Mouse (Mus musculus): Measurements from ENCODE around the gene Dnajc5g. TPM values are rescaled to one million over a fixed set of nuclear protein-coding genes. Genes with fewer than 3 reads are reported as not detected.

Dnajc5g gene
- total RNA-seq (2014; rRNA removed) (not detected in 2 replicates), polyA plus RNA-seq (2012; rRNA removed) (not detected in 2 replicates)

- H3K36me3 ChIP-seq (ENCODE audit: control insufficient read depth, insufficient read depth, low read length), result no peaks in the 10 kb centered on the region
- no peak within 1 kb of the TSS for H3K4me3 ChIP-seq (ENCODE audit: insufficient read depth, low read depth, low read length)
- no peaks in the 10 kb centered on the region for H3K27me3 ChIP-seq (ENCODE audit: control insufficient read depth, insufficient read depth, low read length)
- no peaks in the 10 kb centered on the region for H3K79me2 ChIP-seq (ENCODE audit: control insufficient read depth, insufficient read depth, low read length)
- no peak within 1 kb of the TSS for H3K27ac ChIP-seq (replicated peaks; ENCODE audit: insufficient read depth, low read depth, low read length)
- TF ChIP-seq POLR2A (IDR thresholded peaks at IDR 0.05; ENCODE audit: extremely low read depth, insufficient read depth, low read length) (no peak), CTCF (IDR thresholded peaks at IDR 0.05; ENCODE audit: low read depth, low read length) (no peak)
- no peak within 1 kb of the TSS for H3K9ac ChIP-seq (ENCODE audit: low read depth, low read length)
- DNase-seq (ENCODE audit: extremely low read depth, low read depth, low spot score), result no peak
- 83% methylated on average over 9 of the region's 9 CpGs for WGBS
- H3K4me1 ChIP-seq (ENCODE audit: control insufficient read depth, insufficient read depth, low read length), result no peaks in the 10 kb centered on the region
Observed at GRCm38 (mm10) chr5:31105814-31106335, at the start of gene Dnajc5g. TSS of gene Dnajc5g (plus strand) at chr5:31106285.

- Histone ChIP-seq H3K4me3 (ENCODE audit: insufficient read depth, low read depth, low read length) (no peak overlapping the region), H3K36me3 (ENCODE audit: control insufficient read depth, insufficient read depth, low read length) (peaks cover 29% of the 10 kb centered on the region), H3K4me1 (ENCODE audit: control insufficient read depth, insufficient read depth, low read length) (no peaks in the 10 kb centered on the region), H3K27ac (replicated peaks; ENCODE audit: insufficient read depth, low read depth, low read length) (no peak overlapping the region), H3K27me3 (ENCODE audit: control insufficient read depth, insufficient read depth, low read length) (no peaks in the 10 kb centered on the region), H3K9ac (ENCODE audit: low read depth, low read length) (no peak overlapping the region), H3K79me2 (ENCODE audit: control insufficient read depth, insufficient read depth, low read length) (no peaks in the 10 kb centered on the region)
- DNase-seq (ENCODE audit: extremely low read depth, low read depth, low spot score), result no peak
- WGBS, result 98% methylated on average over 3 of the region's 3 CpGs
- TF ChIP-seq POLR2A (IDR thresholded peaks at IDR 0.05; ENCODE audit: extremely low read depth, insufficient read depth, low read length), result no peak
Observed at GRCm38 (mm10) chr5:31069810-31070209, 36.3 kb upstream of the Dnajc5g start.

GRCm38 (mm10) chr5:31071059-31071458 is 35.0 kb upstream of the Dnajc5g start:
- TF ChIP-seq CTCF (IDR thresholded peaks at IDR 0.05; ENCODE audit: low read depth, low read length) (no peak), POLR2A (IDR thresholded peaks at IDR 0.05; ENCODE audit: extremely low read depth, insufficient read depth, low read length) (no peak)
- Histone ChIP-seq H3K27ac (replicated peaks; ENCODE audit: insufficient read depth, low read depth, low read length) (no peak overlapping the region), H3K36me3 (ENCODE audit: control insufficient read depth, insufficient read depth, low read length) (peaks cover 30% of the 10 kb centered on the region), H3K4me1 (ENCODE audit: control insufficient read depth, insufficient read depth, low read length) (no peaks in the 10 kb centered on the region), H3K9ac (ENCODE audit: low read depth, low read length) (no peak overlapping the region), H3K79me2 (ENCODE audit: control insufficient read depth, insufficient read depth, low read length) (no peaks in the 10 kb centered on the region), H3K4me3 (ENCODE audit: insufficient read depth, low read depth, low read length) (no peak overlapping the region), H3K27me3 (ENCODE audit: control insufficient read depth, insufficient read depth, low read length) (no peaks in the 10 kb centered on the region)
- WGBS, result 76% methylated on average over 2 of the region's 2 CpGs
- DNase-seq (ENCODE audit: extremely low read depth, low read depth, low spot score), result no peak

- Histone ChIP-seq H3K27ac (replicated peaks; ENCODE audit: insufficient read depth, low read depth, low read length) (no peak overlapping the region), H3K36me3 (ENCODE audit: control insufficient read depth, insufficient read depth, low read length) (peaks cover 29% of the 10 kb centered on the region), H3K79me2 (ENCODE audit: control insufficient read depth, insufficient read depth, low read length) (no peaks in the 10 kb centered on the region), H3K9ac (ENCODE audit: low read depth, low read length) (no peak overlapping the region), H3K4me3 (ENCODE audit: insufficient read depth, low read depth, low read length) (no peak overlapping the region), H3K4me1 (ENCODE audit: control insufficient read depth, insufficient read depth, low read length) (no peaks in the 10 kb centered on the region), H3K27me3 (ENCODE audit: control insufficient read depth, insufficient read depth, low read length) (no peaks in the 10 kb centered on the region)
- TF ChIP-seq POLR2A (IDR thresholded peaks at IDR 0.05; ENCODE audit: extremely low read depth, insufficient read depth, low read length) (no peak), CTCF (IDR thresholded peaks at IDR 0.05; ENCODE audit: low read depth, low read length) (no peak)
- 96% methylated on average over 11 of the region's 11 CpGs for WGBS
- DNase-seq (ENCODE audit: extremely low read depth, low read depth, low spot score), result no peak
Observed at GRCm38 (mm10) chr5:31071821-31072220, 34.3 kb upstream of the Dnajc5g start.

- no peak overlapping the region for H3K27ac ChIP-seq (replicated peaks; ENCODE audit: insufficient read depth, low read depth, low read length)
Observed at GRCm38 (mm10) chr5:31073176-31073575, 32.9 kb upstream of the Dnajc5g start.

GRCm38 (mm10) chr5:31076346-31076745 is 29.7 kb upstream of the Dnajc5g start:
- 87% methylated on average over 13 of the region's 13 CpGs for WGBS
- H3K4me3 ChIP-seq (ENCODE audit: insufficient read depth, low read depth, low read length), result no peak overlapping the region
- no peaks in the 10 kb centered on the region for H3K79me2 ChIP-seq (ENCODE audit: control insufficient read depth, insufficient read depth, low read length)
- no peak for DNase-seq (ENCODE audit: extremely low read depth, low read depth, low spot score)
- H3K36me3 ChIP-seq (ENCODE audit: control insufficient read depth, insufficient read depth, low read length), result peaks cover 6% of the 10 kb centered on the region; the same call in 1 of the 2 replicates
- no peaks in the 10 kb centered on the region for H3K4me1 ChIP-seq (ENCODE audit: control insufficient read depth, insufficient read depth, low read length)
- H3K9ac ChIP-seq (ENCODE audit: low read depth, low read length), result no peak overlapping the region
- no peaks in the 10 kb centered on the region for H3K27me3 ChIP-seq (ENCODE audit: control insufficient read depth, insufficient read depth, low read length)
- H3K27ac ChIP-seq (replicated peaks; ENCODE audit: insufficient read depth, low read depth, low read length), result no peak overlapping the region
- TF ChIP-seq CTCF (IDR thresholded peaks at IDR 0.05; ENCODE audit: low read depth, low read length), result no peak
- TF ChIP-seq POLR2A (IDR thresholded peaks at IDR 0.05; ENCODE audit: extremely low read depth, insufficient read depth, low read length), result no peak

More at GRCm38 (mm10) chr5:31073176-31073575, 32.9 kb upstream of the Dnajc5g start:
- no peaks in the 10 kb centered on the region for H3K79me2 ChIP-seq (ENCODE audit: control insufficient read depth, insufficient read depth, low read length)
- H3K9ac ChIP-seq (ENCODE audit: low read depth, low read length), result no peak overlapping the region
- no peak for TF ChIP-seq CTCF (IDR thresholded peaks at IDR 0.05; ENCODE audit: low read depth, low read length)
- no peak for DNase-seq (ENCODE audit: extremely low read depth, low read depth, low spot score)
- H3K36me3 ChIP-seq (ENCODE audit: control insufficient read depth, insufficient read depth, low read length), result peaks cover 22% of the 10 kb centered on the region
- H3K4me3 ChIP-seq (ENCODE audit: insufficient read depth, low read depth, low read length), result no peak overlapping the region
- no peaks in the 10 kb centered on the region for H3K4me1 ChIP-seq (ENCODE audit: control insufficient read depth, insufficient read depth, low read length)
- 88% methylated on average over 12 of the region's 12 CpGs for WGBS
- no peaks in the 10 kb centered on the region for H3K27me3 ChIP-seq (ENCODE audit: control insufficient read depth, insufficient read depth, low read length)

All from liver, adult 2 months (tissue).